In genomic region chr10:61248596-61249114, GRCm38 (mm10) we compare ENCODE assay signal across 26 mouse cellular contexts. TPM values are rescaled to one million over a fixed set of nuclear protein-coding genes. Genes with fewer than 3 reads are reported as not detected.
A peak's percentile ranks its signal among the peaks of the same experiment; 100 is the strongest.
DNase-seq lines count a peak whose midpoint lies in the region; ATAC-seq and TF ChIP-seq lines count a peak whose summit lies in the region.
"Had no signal": no experiment of that assay in that cellular context is flagged by ENCODE, and none has a peak within 500 bp of the region (broad histone marks: within the 10 kb centered on the region; RNA-seq: fewer than 3 reads in every experiment).

No protein-coding gene starts in this region.

- no peaks in the 10 kb centered on the region for H3K36me3 ChIP-seq in lung, embryonic 16.5 days (ENCODE audit: control insufficient read depth, insufficient read depth, low read length)
- peaks cover 8% of the 10 kb centered on the region; the same call in 1 of the 2 replicates for H3K36me3 ChIP-seq in E14TG2a.4 (ENCODE audit: insufficient read depth, low read length)
- no peaks in the 10 kb centered on the region for H3K36me3 ChIP-seq in ES-E14 (ENCODE audit: control insufficient read depth, insufficient read depth, low read length, poor library complexity, severe bottlenecking)
- H3K36me3 ChIP-seq: embryonic facial prominence, embryonic 13.5 days; embryonic facial prominence, embryonic 15.5 days; forebrain, embryonic 10.5 days; forebrain, embryonic 12.5 days had no signal

- no peaks in the 10 kb centered on the region for H3K27me3 ChIP-seq in lung, embryonic 16.5 days (ENCODE audit: control insufficient read depth, insufficient read depth, low read depth, low read length)
- 0 out of 2 replicates have a peak, but pooled peaks cover 2% of the 10 kb centered on the region for H3K27me3 ChIP-seq in E14TG2a.4 (ENCODE audit: insufficient read depth, low read length)
- H3K27me3 ChIP-seq: embryonic facial prominence, embryonic 13.5 days; embryonic facial prominence, embryonic 15.5 days; forebrain, embryonic 12.5 days had no signal

- in situ Hi-C loops in ES-E14 (cut with MboI; ENCODE audit: low sequenced_read_pairs in 2 of 2, unreplicated experiment in 2 of 2) = no loop called here

- peak; percentile 34; the same call in 1 of the 2 replicates for ATAC-seq in lung, embryonic 16.5 days (ENCODE audit: low read depth)
- ATAC-seq: CD4-positive, CD25-positive, alpha-beta regulatory T cell, adult 4 months; forebrain, embryonic 14.5 days; forebrain, embryonic 16.5 days had no signal

- no peak overlapping the region for H3K9ac ChIP-seq in lung, embryonic 16.5 days (ENCODE audit: low read length)
- H3K9ac ChIP-seq in ES-E14 (ENCODE audit: insufficient read depth, low read depth, low read length, poor library complexity, severe bottlenecking) = 0 out of 2 replicates have a peak overlapping the region, but pooled peaks have one; percentile 0
- H3K9ac ChIP-seq: embryonic facial prominence, embryonic 13.5 days; embryonic facial prominence, embryonic 15.5 days; forebrain, embryonic 12.5 days had no signal

- no peak overlapping the region for H3K4me2 ChIP-seq in lung, embryonic 16.5 days (ENCODE audit: low read depth, low read length)
- H3K4me2 ChIP-seq: embryonic facial prominence, embryonic 13.5 days; embryonic facial prominence, embryonic 15.5 days; forebrain, embryonic 12.5 days had no signal

- no peaks in the 10 kb centered on the region for H3K4me1 ChIP-seq in lung, embryonic 16.5 days (replicated peaks; ENCODE audit: control insufficient read depth, insufficient read depth, low read length)
- peaks cover 87% of the 10 kb centered on the region for H3K4me1 ChIP-seq in E14TG2a.4 (replicated peaks; ENCODE audit: low read depth, low read length)
- H3K4me1 ChIP-seq in ES-E14 (ENCODE audit: control insufficient read depth in 2 of 2, insufficient read depth in 2 of 2, low read length in 2 of 2, poor library complexity in 1 of 2) = peaks cover 14 to 31% of the 10 kb centered on the region in 2 experiments

- H3K9me3 ChIP-seq in lung, embryonic 16.5 days (ENCODE audit: control insufficient read depth, low read length) = peaks cover 2% of the 10 kb centered on the region; the same call in 1 of the 2 replicates
- peaks cover 4% of the 10 kb centered on the region; the same call in 1 of the 2 replicates for H3K9me3 ChIP-seq in E14TG2a.4 (ENCODE audit: low read length)
- no peaks in the 10 kb centered on the region for H3K9me3 ChIP-seq in ES-E14 (ENCODE audit: control insufficient read depth, insufficient read depth, low read depth, low read length)
- H3K9me3 ChIP-seq: embryonic facial prominence, embryonic 13.5 days; embryonic facial prominence, embryonic 15.5 days; forebrain, embryonic 10.5 days; forebrain, embryonic 12.5 days had no signal

- no peak overlapping the region for H3K4me3 ChIP-seq in lung, embryonic 16.5 days (ENCODE audit: low read length)
- H3K4me3 ChIP-seq in E14TG2a.4 (replicated peaks; ENCODE audit: low read length) = peak overlapping the region; percentile 65
- no peak overlapping the region for H3K4me3 ChIP-seq in ES-E14 (ENCODE audit: insufficient read depth in 1 of 2, low read depth in 1 of 2, low read length in 2 of 2, poor library complexity in 1 of 2, severe bottlenecking in 1 of 2)
- H3K4me3 ChIP-seq: embryonic facial prominence, embryonic 13.5 days; embryonic facial prominence, embryonic 15.5 days; erythroblast, embryonic 14.5 days; forebrain, embryonic 10.5 days; forebrain, embryonic 12.5 days had no signal

- no peak for DNase-seq in lung, postnatal 4 days
- no peak for DNase-seq in ES-E14 (ENCODE audit: low read depth, low spot score)
- peak; percentile 56 for DNase-seq in ZHBTc4 (ENCODE audit: low read depth, low spot score)
- no peak for DNase-seq in kidney, adult 18-20 months
- DNase-seq in embryo, embryonic 10 days (ENCODE audit: low spot score) = no peak
- no peak for DNase-seq in adrenal gland, postnatal 14 days
- DNase-seq: B cell, adult 2 months; cerebellum, adult 11-12 months; cerebellum, adult 2 months; cerebellum, adult 9-10 months; cerebellum, postnatal 10 days; cerebellum, postnatal 25 days; embryo, embryonic 11 days had no signal

- TF ChIP-seq CTCF in E14TG2a.4 (conservative IDR thresholded peaks at IDR 0.05; ENCODE audit: low read length) = no peak

- H3K27ac ChIP-seq in lung, embryonic 16.5 days (ENCODE audit: low read length) = no peak overlapping the region
- H3K27ac ChIP-seq in ES-E14 (ENCODE audit: insufficient read depth, low read depth, low read length, poor library complexity, severe bottlenecking) = no peak overlapping the region
- H3K27ac ChIP-seq: embryonic facial prominence, embryonic 13.5 days; embryonic facial prominence, embryonic 15.5 days; forebrain, embryonic 12.5 days had no signal

- WGBS in lung, embryonic 16.5 days = 56% methylated on average over 13 of the region's 13 CpGs

TF ChIP-seq in ES-E14, 5 proteins besides CTCF, POLR2A, EP300 and RAD21:
- TF ChIP-seq ZNF384 (IDR thresholded peaks at IDR 0.05; ENCODE audit: low read depth, low read length) = no peak
- TF ChIP-seq HCFC1 (IDR thresholded peaks at IDR 0.05; ENCODE audit: borderline replicate concordance, insufficient read depth, low read length) = no peak
- TF ChIP-seq CHD2 (IDR thresholded peaks at IDR 0.05; ENCODE audit: low read depth, low read length) = no peak
- no peak for TF ChIP-seq ZC3H11A (IDR thresholded peaks at IDR 0.05; ENCODE audit: borderline replicate concordance, low read depth, low read length)
- no peak for TF ChIP-seq MAFK (IDR thresholded peaks at IDR 0.05; ENCODE audit: insufficient read depth, low read depth, low read length)

RNA-seq across cellular contexts. Expression of gene Adamts14, which starts 24.6 kb away (rescaled TPM):
- polyA plus RNA-seq in lung, embryonic 16.5 days (2015; fragmentation: Nextera tagmentation; extraction: Ambion mirVana) = 2.6 and 2.7 TPM in 2 replicates
- 7.4 and 22.9 TPM in 2 replicates for total RNA-seq in ES-E14 (2012; rRNA removed)
- total RNA-seq in adrenal gland, postnatal 14 days (2021) = 3.0 and 3.1 TPM in 2 replicates
- total RNA-seq: MEL had no signal
- polyA plus RNA-seq: erythroblast, embryonic 14.5 days had no signal

RNA-seq across cellular contexts. Expression of gene Prf1, which starts 49.0 kb away (rescaled TPM):
- polyA plus RNA-seq in lung, embryonic 16.5 days (2015; fragmentation: Nextera tagmentation; extraction: Ambion mirVana) = 0.06 TPM in 1 of 2 replicates, not detected in the other
- total RNA-seq in ES-E14 (2012; rRNA removed) = not detected in 2 replicates
- 0.22 and 0.26 TPM in 2 replicates for total RNA-seq in adrenal gland, postnatal 14 days (2021)
- total RNA-seq: MEL had no signal
- polyA plus RNA-seq: cerebellum, adult 2 months; cortical plate, adult 2 months; embryonic facial prominence, embryonic 11.5 days; embryonic facial prominence, embryonic 13.5 days; embryonic facial prominence, embryonic 15.5 days; erythroblast, embryonic 14.5 days; forebrain, embryonic 10.5 days; forebrain, embryonic 12.5 days; forebrain, embryonic 14.5 days; forebrain, embryonic 16.5 days had no signal
